7 mouse cellular contexts compared by ENCODE assay signal in genomic region chr4:115984111-115984510, GRCm38 (mm10). TPM values are rescaled to one million over a fixed set of nuclear protein-coding genes. Genes with fewer than 3 reads are reported as not detected.
DNase-seq lines count a peak whose midpoint lies in the region; ATAC-seq and TF ChIP-seq lines count a peak whose summit lies in the region.

No protein-coding gene starts in this region.

- WGBS in intestine, postnatal 0 days: 3% methylated on average over 13 of the region's 13 CpGs
- 2% methylated on average over 13 of the region's 13 CpGs for WGBS in midbrain, embryonic 13.5 days

- H3K9me3 ChIP-seq in intestine, postnatal 0 days (ENCODE audit: control insufficient read depth): no peaks in the 10 kb centered on the region
- H3K9me3 ChIP-seq in midbrain, embryonic 13.5 days: no peaks in the 10 kb centered on the region

- H3K4me3 ChIP-seq in intestine, postnatal 0 days (ENCODE audit: low read depth, low read length): no peak overlapping the region
- no peak overlapping the region for H3K4me3 ChIP-seq in midbrain, embryonic 13.5 days (replicated peaks)

- peak overlapping the region; percentile 48 for H3K4me2 ChIP-seq in intestine, postnatal 0 days (replicated peaks; ENCODE audit: low read depth)
- no peak overlapping the region for H3K4me2 ChIP-seq in midbrain, embryonic 13.5 days (replicated peaks)

- ATAC-seq in intestine, postnatal 0 days: no peak
- ATAC-seq in midbrain, embryonic 13.5 days: no peak; the same call in 1 of the 2 replicates

- DNase-seq in adrenal gland, adult 2 months: peak; percentile 84
- peak; percentile 94 for DNase-seq in embryo, embryonic 10.5 days (ENCODE audit: low spot score)
- peak; percentile 95 for DNase-seq in heart, adult 11 months
- peak; percentile 92 for DNase-seq in left cerebral cortex, postnatal 4 days
- peak; percentile 48 to 82 for DNase-seq in spleen, adult 18-20 months

- H3K4me1 ChIP-seq in intestine, postnatal 0 days (replicated peaks; ENCODE audit: control insufficient read depth, insufficient read depth, low read length): peaks cover 16% of the 10 kb centered on the region
- peaks cover 15% of the 10 kb centered on the region for H3K4me1 ChIP-seq in midbrain, embryonic 13.5 days (replicated peaks)

- TF ChIP-seq CTCF in intestine, postnatal 0 days (IDR thresholded peaks at IDR 0.05; ENCODE audit: low read depth): peak; percentile 87

- intact Hi-C loops in left cerebral cortex, postnatal 4 days (cut with DNase I): no loop called here

- H3K36me3 ChIP-seq in intestine, postnatal 0 days (ENCODE audit: control insufficient read depth, insufficient read depth): no peaks in the 10 kb centered on the region
- no peaks in the 10 kb centered on the region for H3K36me3 ChIP-seq in midbrain, embryonic 13.5 days

- peaks cover 22% of the 10 kb centered on the region for H3K27me3 ChIP-seq in intestine, postnatal 0 days (replicated peaks; ENCODE audit: control insufficient read depth, insufficient read depth, low read length)
- peaks cover 60% of the 10 kb centered on the region for H3K27me3 ChIP-seq in midbrain, embryonic 13.5 days

- H3K27ac ChIP-seq in intestine, postnatal 0 days (ENCODE audit: low read depth, low read length): no peak overlapping the region
- H3K27ac ChIP-seq in midbrain, embryonic 13.5 days: no peak overlapping the region

- H3K9ac ChIP-seq in intestine, postnatal 0 days (ENCODE audit: low read depth, low read length): no peak overlapping the region
- H3K9ac ChIP-seq in midbrain, embryonic 13.5 days (replicated peaks): 0 out of 2 replicates have a peak overlapping the region, but pooled peaks have one; percentile 2

RNA-seq across cellular contexts. Expression of gene Faah, which starts 33.6 kb away (rescaled TPM):
- total RNA-seq in adrenal gland, adult 2 months (2021): 1 to 10 TPM; 3.7 to 4.8 TPM
- 4.7 and 8.0 TPM in 2 replicates for polyA plus RNA-seq in adrenal gland, adult 2 months (2012; rRNA removed)
- polyA plus RNA-seq in intestine, postnatal 0 days (2015; fragmentation: Nextera tagmentation; extraction: Ambion mirVana): 105 and 125 TPM in 2 replicates
- total RNA-seq in left cerebral cortex, postnatal 4 days (2021): 10 to 100 TPM; 45.8 to 53.7 TPM
- polyA plus RNA-seq in midbrain, embryonic 13.5 days (2015; fragmentation: Nextera tagmentation; extraction: Ambion mirVana): 9.5 and 11.3 TPM in 2 replicates

RNA-seq across cellular contexts. Expression of gene Dmbx1, which starts 44.4 kb away (rescaled TPM):
- not detected for total RNA-seq in adrenal gland, adult 2 months (2021)
- polyA plus RNA-seq in adrenal gland, adult 2 months (2012; rRNA removed): not detected in 2 replicates
- polyA plus RNA-seq in intestine, postnatal 0 days (2015; fragmentation: Nextera tagmentation; extraction: Ambion mirVana): not detected in 2 replicates
- total RNA-seq in left cerebral cortex, postnatal 4 days (2021): under 1 TPM; 0.10 to 0.38 TPM
- 10.9 and 11.7 TPM in 2 replicates for polyA plus RNA-seq in midbrain, embryonic 13.5 days (2015; fragmentation: Nextera tagmentation; extraction: Ambion mirVana)

Comparison
In these comparisons a context has a peak if more than half of its experiments do, and no peak if none do; other contexts are left out.
1. RNA of gene Dmbx1, which starts 44.4 kb away (polyA plus RNA-seq): 10.9 to 11.7 TPM in midbrain, embryonic 13.5 days; not detected in adrenal gland, adult 2 months and not detected in intestine, postnatal 0 days; every median in the first group is over 10 times any median in the second.
2. Peak in every context shown above with its lines, with median percentiles within 50 percentile points of each other: DNase-seq.